14 mouse cellular contexts compared by ENCODE assay signal in genomic region chr4:123044842-123045241, GRCm38 (mm10). TPM values are rescaled to one million over a fixed set of nuclear protein-coding genes. Genes with fewer than 3 reads are reported as not detected.
DNase-seq lines count a peak whose midpoint lies in the region; ATAC-seq and TF ChIP-seq lines count a peak whose summit lies in the region.
"Had no signal": no experiment of that assay in that cellular context is flagged by ENCODE, and none has a peak within 500 bp of the region (broad histone marks: within the 10 kb centered on the region; RNA-seq: fewer than 3 reads in every experiment).

No protein-coding gene starts in this region.

- no peak overlapping the region for H3K9ac ChIP-seq in intestine, postnatal 0 days (ENCODE audit: low read depth, low read length)
- H3K9ac ChIP-seq in intestine, embryonic 16.5 days (ENCODE audit: low read depth, low read length): no peak overlapping the region
- H3K9ac ChIP-seq in embryonic facial prominence, embryonic 15.5 days: no peak overlapping the region
- H3K9ac ChIP-seq: forebrain, embryonic 15.5 days; hindbrain, embryonic 13.5 days; midbrain, embryonic 13.5 days had no signal

- H3K27ac ChIP-seq in intestine, postnatal 0 days (ENCODE audit: low read depth, low read length): no peak overlapping the region
- H3K27ac ChIP-seq in intestine, embryonic 16.5 days (ENCODE audit: low read length): no peak overlapping the region
- H3K27ac ChIP-seq in embryonic facial prominence, embryonic 15.5 days (replicated peaks): peak overlapping the region; percentile 73
- H3K27ac ChIP-seq: forebrain, embryonic 15.5 days; hindbrain, embryonic 13.5 days; midbrain, embryonic 13.5 days had no signal

- H3K4me3 ChIP-seq in intestine, postnatal 0 days (ENCODE audit: low read depth, low read length): no peak overlapping the region
- H3K4me3 ChIP-seq in intestine, embryonic 16.5 days (ENCODE audit: low read length): no peak overlapping the region
- H3K4me3 ChIP-seq in embryonic facial prominence, embryonic 15.5 days (replicated peaks): no peak overlapping the region
- H3K4me3 ChIP-seq: forebrain, embryonic 15.5 days; hindbrain, embryonic 13.5 days; midbrain, embryonic 13.5 days had no signal

- H3K36me3 ChIP-seq in intestine, postnatal 0 days (ENCODE audit: control insufficient read depth, insufficient read depth): peaks cover 17% of the 10 kb centered on the region
- H3K36me3 ChIP-seq in intestine, embryonic 16.5 days (ENCODE audit: control insufficient read depth, insufficient read depth, low read length): no peaks in the 10 kb centered on the region; the same call in 1 of the 2 replicates
- peaks cover 41% of the 10 kb centered on the region for H3K36me3 ChIP-seq in embryonic facial prominence, embryonic 15.5 days

- peak; percentile 20 for DNase-seq in R1 (ENCODE audit: low read depth, low spot score)
- peak; percentile 30 for DNase-seq in lung, postnatal 10 days
- DNase-seq in Muller cell, postnatal 12 days (ENCODE audit: inconsistent ontology term): no peak
- no peak for DNase-seq in thymus, postnatal 14 days
- DNase-seq: cerebellum, adult 2 months; gastrocnemius, postnatal 14 days; kidney, adult 9 months had no signal

- H3K4me2 ChIP-seq in intestine, postnatal 0 days (replicated peaks; ENCODE audit: low read depth): no peak overlapping the region
- no peak overlapping the region for H3K4me2 ChIP-seq in intestine, embryonic 16.5 days (ENCODE audit: low read depth, low read length)
- no peak overlapping the region for H3K4me2 ChIP-seq in embryonic facial prominence, embryonic 15.5 days (replicated peaks)
- H3K4me2 ChIP-seq: forebrain, embryonic 15.5 days; hindbrain, embryonic 13.5 days; midbrain, embryonic 13.5 days had no signal

- ATAC-seq in intestine, postnatal 0 days: 0 out of 2 replicates have a peak, but pooled peaks have one; percentile 14
- ATAC-seq in intestine, embryonic 16.5 days: no peak
- no peak; the same call in 1 of the 2 replicates for ATAC-seq in embryonic facial prominence, embryonic 15.5 days (ENCODE audit: insufficient number of reproducible peaks, low FRiP score, low TSS enrichment, low read depth)
- ATAC-seq: forebrain, embryonic 15.5 days; midbrain, embryonic 13.5 days; Patski had no signal

- H3K9me3 ChIP-seq in intestine, postnatal 0 days (ENCODE audit: control insufficient read depth): no peaks in the 10 kb centered on the region
- H3K9me3 ChIP-seq in intestine, embryonic 16.5 days (ENCODE audit: control insufficient read depth, low read length): no peaks in the 10 kb centered on the region
- H3K9me3 ChIP-seq in embryonic facial prominence, embryonic 15.5 days (replicated peaks): no peaks in the 10 kb centered on the region
- H3K9me3 ChIP-seq: forebrain, embryonic 15.5 days; hindbrain, embryonic 13.5 days; midbrain, embryonic 13.5 days had no signal

- no peak for TF ChIP-seq CTCF in intestine, postnatal 0 days (IDR thresholded peaks at IDR 0.05; ENCODE audit: low read depth)

- H3K4me1 ChIP-seq in intestine, postnatal 0 days (replicated peaks; ENCODE audit: control insufficient read depth, insufficient read depth, low read length): no peaks in the 10 kb centered on the region
- peaks cover 8% of the 10 kb centered on the region; the same call in 1 of the 2 replicates for H3K4me1 ChIP-seq in intestine, embryonic 16.5 days (ENCODE audit: control insufficient read depth, insufficient read depth, low read length)
- H3K4me1 ChIP-seq in embryonic facial prominence, embryonic 15.5 days: 0 out of 2 replicates have a peak, but pooled peaks cover 9% of the 10 kb centered on the region

- 66% methylated on average over 4 of the region's 4 CpGs for WGBS in intestine, postnatal 0 days
- WGBS in intestine, embryonic 16.5 days: 80% methylated on average over 4 of the region's 4 CpGs
- WGBS in embryonic facial prominence, embryonic 15.5 days: 67% methylated on average over 4 of the region's 4 CpGs

- no peaks in the 10 kb centered on the region for H3K27me3 ChIP-seq in intestine, postnatal 0 days (replicated peaks; ENCODE audit: control insufficient read depth, insufficient read depth, low read length)
- no peaks in the 10 kb centered on the region for H3K27me3 ChIP-seq in intestine, embryonic 16.5 days (replicated peaks; ENCODE audit: control insufficient read depth, insufficient read depth, low read length)
- H3K27me3 ChIP-seq in embryonic facial prominence, embryonic 15.5 days: no peaks in the 10 kb centered on the region
- H3K27me3 ChIP-seq: forebrain, embryonic 15.5 days; hindbrain, embryonic 13.5 days; midbrain, embryonic 13.5 days; Patski had no signal

RNA-seq across cellular contexts. Expression of gene Trit1, which starts 28.4 kb away (rescaled TPM):
- 5.6 and 5.8 TPM in 2 replicates for polyA plus RNA-seq in intestine, postnatal 0 days (2015; fragmentation: Nextera tagmentation; extraction: Ambion mirVana)
- polyA plus RNA-seq in intestine, embryonic 16.5 days (2015; fragmentation: Nextera tagmentation; extraction: Ambion mirVana): 12.7 and 16.0 TPM in 2 replicates
- polyA plus RNA-seq in embryonic facial prominence, embryonic 15.5 days (2015; fragmentation: Nextera tagmentation; extraction: Ambion mirVana): 21.6 and 23.4 TPM in 2 replicates

RNA-seq across cellular contexts. Expression of gene Mycl, which starts 49.4 kb away (rescaled TPM):
- polyA plus RNA-seq in intestine, postnatal 0 days (2015; fragmentation: Nextera tagmentation; extraction: Ambion mirVana): 2.5 and 2.9 TPM in 2 replicates
- polyA plus RNA-seq in intestine, embryonic 16.5 days (2015; fragmentation: Nextera tagmentation; extraction: Ambion mirVana): 5.1 and 5.3 TPM in 2 replicates
- polyA plus RNA-seq in embryonic facial prominence, embryonic 15.5 days (2015; fragmentation: Nextera tagmentation; extraction: Ambion mirVana): 38.9 and 49.5 TPM in 2 replicates

Comparison
In these comparisons a context has a peak if more than half of its experiments do, and no peak if none do; other contexts are left out.
1. DNase-seq: peak in R1 (single experiment) and lung, postnatal 10 days (single experiment); none in Muller cell, postnatal 12 days (single experiment) and thymus, postnatal 14 days (single experiment).